Mouse (Mus musculus): ENCODE measurements around the gene Rflnb. TPM values are rescaled to one million over a fixed set of nuclear protein-coding genes. Genes with fewer than 3 reads are reported as not detected.

The Rflnb gene
- polyA plus RNA-seq, 1 experiment from 2014 or later, result 22.9 TPM

GRCm38 (mm10) chr11:76026527-76027138 is 949 bp downstream of the Rflnb start:
- H3K4me3 ChIP-seq (ENCODE audit: low read depth, low read length), result peak overlapping the region; percentile 65
- no peaks in the 10 kb centered on the region for H3K36me3 ChIP-seq (ENCODE audit: control insufficient read depth, insufficient read depth, low read length)
- H3K9me3 ChIP-seq (ENCODE audit: control insufficient read depth, low read length), result no peaks in the 10 kb centered on the region
- H3K4me2 ChIP-seq (ENCODE audit: low read depth), result peak overlapping the region; percentile 85
- 3% methylated on average over 14 of the region's 14 CpGs for WGBS
- H3K9ac ChIP-seq (ENCODE audit: low read length), result peak overlapping the region; percentile 76
- DNase-seq (ENCODE audit: low spot score) (no peak), ATAC-seq (ENCODE audit: insufficient read depth, low FRiP score, low TSS enrichment) (no peak; the same call in 1 of the 2 replicates)
- H3K4me1 ChIP-seq (ENCODE audit: control insufficient read depth, insufficient read depth, low read length), result peaks cover 4% of the 10 kb centered on the region; the same call in 1 of the 2 replicates
- H3K27me3 ChIP-seq (ENCODE audit: control insufficient read depth, insufficient read depth, low read length), result no peaks in the 10 kb centered on the region
- no peak overlapping the region for H3K27ac ChIP-seq (ENCODE audit: low read depth, low read length)

GRCm38 (mm10) chr11:76025080-76025583 is 2.5 kb downstream of the Rflnb start:
- DNase-seq (ENCODE audit: low spot score) (no peak), ATAC-seq (ENCODE audit: insufficient read depth, low FRiP score, low TSS enrichment) (no peak)
- 80% methylated on average over 7 of the region's 7 CpGs for WGBS
- H3K27me3 ChIP-seq (ENCODE audit: control insufficient read depth, insufficient read depth, low read length), result no peaks in the 10 kb centered on the region
- H3K27ac ChIP-seq (ENCODE audit: low read depth, low read length), result no peak overlapping the region
- H3K36me3 ChIP-seq (ENCODE audit: control insufficient read depth, insufficient read depth, low read length), result no peaks in the 10 kb centered on the region
- H3K9me3 ChIP-seq (ENCODE audit: control insufficient read depth, low read length), result no peaks in the 10 kb centered on the region
- no peak overlapping the region for H3K4me2 ChIP-seq (ENCODE audit: low read depth)
- H3K4me1 ChIP-seq (ENCODE audit: control insufficient read depth, insufficient read depth, low read length), result peaks cover 4% of the 10 kb centered on the region; the same call in 1 of the 2 replicates
- H3K4me3 ChIP-seq (ENCODE audit: low read depth, low read length), result no peak overlapping the region
- no peak overlapping the region for H3K9ac ChIP-seq (ENCODE audit: low read length)

DNA sequence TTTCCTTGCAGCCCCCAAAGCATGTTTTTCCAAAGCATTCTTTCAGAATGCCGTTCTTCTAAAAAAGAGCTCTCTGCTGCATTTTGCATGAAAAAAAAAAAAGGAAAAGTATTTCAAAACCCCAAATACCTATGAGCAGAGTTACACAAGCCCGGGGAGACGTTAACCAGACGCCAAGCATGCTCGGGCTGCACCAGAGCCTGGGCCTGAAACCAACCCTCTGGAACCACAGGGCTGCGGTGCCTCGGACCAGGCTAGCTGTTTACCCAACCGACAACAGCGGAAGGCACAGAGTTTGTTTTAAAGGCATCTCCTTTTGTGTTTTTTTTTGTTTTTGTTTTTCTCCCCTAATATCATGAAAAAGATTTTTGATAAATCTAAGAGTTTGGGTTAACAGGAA is 6.7 kb downstream of the Rflnb start:
- Histone ChIP-seq H3K4me1 (ENCODE audit: control insufficient read depth, insufficient read depth, low read length) (no peaks in the 10 kb centered on the region), H3K4me2 (ENCODE audit: low read depth) (no peak overlapping the region), H3K27ac (ENCODE audit: low read depth, low read length) (no peak overlapping the region), H3K36me3 (ENCODE audit: control insufficient read depth, insufficient read depth, low read length) (no peaks in the 10 kb centered on the region), H3K9ac (ENCODE audit: low read length) (no peak overlapping the region), H3K4me3 (ENCODE audit: low read depth, low read length) (no peak overlapping the region), H3K9me3 (ENCODE audit: control insufficient read depth, low read length) (no peaks in the 10 kb centered on the region), H3K27me3 (ENCODE audit: control insufficient read depth, insufficient read depth, low read length) (no peaks in the 10 kb centered on the region)
- ATAC-seq (ENCODE audit: insufficient read depth, low FRiP score, low TSS enrichment) (no peak), DNase-seq (ENCODE audit: low spot score) (no peak)
- WGBS, result 86% methylated on average over 9 of the region's 9 CpGs

DNA sequence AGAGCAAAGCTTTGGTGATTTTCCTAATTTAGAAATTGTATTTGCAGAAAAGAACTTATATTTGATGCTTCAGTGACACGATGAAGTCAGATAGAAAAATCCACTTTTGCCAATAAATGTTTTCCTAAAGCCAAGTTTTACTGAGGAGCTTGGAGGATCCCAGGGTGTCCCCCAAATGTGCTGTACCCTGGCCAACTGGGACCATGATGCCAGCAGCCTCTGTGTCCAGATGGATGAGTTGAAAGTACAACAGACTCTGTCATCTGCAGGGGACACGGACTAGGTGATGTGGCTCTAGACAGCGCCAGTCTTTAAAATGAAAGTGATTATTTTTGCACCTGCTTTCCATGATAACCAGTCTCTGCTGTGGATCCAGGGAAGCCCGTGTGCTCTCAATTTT is 7.7 kb downstream of the Rflnb start:
- Histone ChIP-seq H3K4me1 (ENCODE audit: control insufficient read depth, insufficient read depth, low read length) (no peaks in the 10 kb centered on the region), H3K27ac (ENCODE audit: low read depth, low read length) (no peak overlapping the region), H3K4me3 (ENCODE audit: low read depth, low read length) (no peak overlapping the region), H3K36me3 (ENCODE audit: control insufficient read depth, insufficient read depth, low read length) (no peaks in the 10 kb centered on the region), H3K27me3 (ENCODE audit: control insufficient read depth, insufficient read depth, low read length) (no peaks in the 10 kb centered on the region), H3K9ac (ENCODE audit: low read length) (no peak overlapping the region), H3K4me2 (ENCODE audit: low read depth) (no peak overlapping the region), H3K9me3 (ENCODE audit: control insufficient read depth, low read length) (no peaks in the 10 kb centered on the region)
- ATAC-seq (ENCODE audit: insufficient read depth, low FRiP score, low TSS enrichment), result no peak
- 88% methylated on average over 4 of the region's 4 CpGs for WGBS
- DNase-seq (ENCODE audit: low spot score), result no peak

DNA sequence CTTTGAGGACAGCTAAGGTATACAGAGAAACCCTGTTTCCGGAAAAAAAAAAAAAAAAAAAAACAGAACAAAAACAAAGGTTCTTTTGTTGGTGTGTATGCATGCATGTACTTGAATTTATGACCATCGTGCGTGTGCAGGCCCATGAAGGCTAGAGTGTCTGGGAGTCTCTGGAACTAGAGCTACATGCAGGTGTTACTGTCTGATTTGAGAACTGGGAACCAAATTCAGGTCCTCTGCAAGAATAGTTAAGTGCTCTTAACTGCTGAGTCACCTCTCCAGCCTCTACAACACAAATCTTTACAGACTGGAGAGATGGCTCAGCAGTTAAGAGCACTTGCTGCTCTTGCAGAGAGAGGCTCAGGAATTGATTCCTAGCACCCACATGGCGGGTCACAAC is 11.8 kb downstream of the Rflnb start:
- no peaks in the 10 kb centered on the region for H3K4me1 ChIP-seq (ENCODE audit: control insufficient read depth, insufficient read depth, low read length)
- ATAC-seq (ENCODE audit: insufficient read depth, low FRiP score, low TSS enrichment) (no peak), DNase-seq (ENCODE audit: low spot score) (no peak)
- H3K9ac ChIP-seq (ENCODE audit: low read length), result no peak overlapping the region
- H3K4me2 ChIP-seq (ENCODE audit: low read depth), result no peak overlapping the region
- H3K27ac ChIP-seq (ENCODE audit: low read depth, low read length), result no peak overlapping the region
- no peaks in the 10 kb centered on the region for H3K9me3 ChIP-seq (ENCODE audit: control insufficient read depth, low read length)
- no peaks in the 10 kb centered on the region for H3K27me3 ChIP-seq (ENCODE audit: control insufficient read depth, insufficient read depth, low read length)
- H3K4me3 ChIP-seq (ENCODE audit: low read depth, low read length), result no peak overlapping the region
- H3K36me3 ChIP-seq (ENCODE audit: control insufficient read depth, insufficient read depth, low read length), result no peaks in the 10 kb centered on the region
- 68% methylated on average over 4 of the region's 4 CpGs for WGBS

DNA sequence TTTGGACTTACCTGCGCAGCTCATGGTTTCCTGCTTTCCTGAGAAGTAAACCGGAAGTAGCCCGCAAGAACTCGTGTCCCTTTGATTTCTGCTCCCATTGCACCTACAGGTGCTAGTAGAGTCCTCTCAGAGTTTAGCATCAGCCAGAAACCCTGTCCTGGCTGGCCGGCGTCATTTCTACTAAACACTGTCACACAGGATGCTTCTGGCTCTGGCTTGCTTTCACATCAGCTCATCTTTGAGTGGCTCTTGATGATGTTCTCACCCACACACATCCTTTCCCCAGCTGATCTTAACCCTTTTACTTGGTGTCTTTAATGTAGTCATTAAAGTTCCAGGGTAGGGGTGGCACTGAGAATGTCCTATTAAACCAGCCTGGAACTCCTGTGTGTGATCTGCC is 12.3 kb downstream of the Rflnb start:
- H3K27ac ChIP-seq (ENCODE audit: low read depth, low read length), result no peak overlapping the region
- 90% methylated on average over 6 of the region's 6 CpGs for WGBS
- no peaks in the 10 kb centered on the region for H3K36me3 ChIP-seq (ENCODE audit: control insufficient read depth, insufficient read depth, low read length)
- DNase-seq (ENCODE audit: low spot score) (no peak), ATAC-seq (ENCODE audit: insufficient read depth, low FRiP score, low TSS enrichment) (no peak)
- no peak overlapping the region for H3K4me2 ChIP-seq (ENCODE audit: low read depth)
- H3K9ac ChIP-seq (ENCODE audit: low read length), result no peak overlapping the region
- H3K4me1 ChIP-seq (ENCODE audit: control insufficient read depth, insufficient read depth, low read length), result no peaks in the 10 kb centered on the region
- H3K27me3 ChIP-seq (ENCODE audit: control insufficient read depth, insufficient read depth, low read length), result no peaks in the 10 kb centered on the region
- no peaks in the 10 kb centered on the region for H3K9me3 ChIP-seq (ENCODE audit: control insufficient read depth, low read length)
- no peak overlapping the region for H3K4me3 ChIP-seq (ENCODE audit: low read depth, low read length)

DNA sequence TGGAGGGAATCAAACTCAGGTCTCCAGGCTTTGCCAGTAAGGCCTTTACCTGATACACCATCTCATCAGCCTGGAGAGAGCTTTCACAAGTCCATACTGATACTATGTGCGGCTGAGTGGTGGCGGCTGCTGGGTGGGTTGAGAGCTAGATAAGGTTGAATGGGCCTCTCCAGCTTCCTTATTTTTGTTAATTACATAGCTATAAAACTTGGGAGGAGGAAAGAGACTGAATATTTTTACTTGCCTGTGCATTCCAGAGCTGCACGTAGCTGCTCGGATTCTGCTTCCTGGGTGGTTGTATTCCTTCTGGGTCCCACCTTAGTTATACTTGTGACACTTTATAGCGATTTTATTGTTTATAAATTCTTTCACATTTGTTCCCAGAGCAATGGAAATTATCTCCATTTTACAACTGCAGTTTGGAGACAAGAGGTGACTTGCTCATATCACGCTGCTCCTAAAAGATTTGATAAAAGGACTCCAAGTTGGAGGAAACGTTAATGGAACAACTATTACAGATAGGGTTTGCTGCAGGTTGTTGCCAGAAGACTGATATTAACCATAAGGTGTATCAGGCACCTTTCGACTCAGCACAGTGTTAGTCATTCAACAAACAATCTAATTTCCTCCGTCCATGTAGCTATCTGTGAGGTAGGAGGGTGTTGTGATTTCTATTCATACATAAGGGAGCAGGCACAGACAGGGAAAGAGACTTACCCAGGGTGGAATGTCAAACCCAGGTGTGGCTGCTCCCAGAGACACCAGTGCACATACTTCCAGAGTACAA is 16.6 kb downstream of the Rflnb start:
- Histone ChIP-seq H3K9me3 (ENCODE audit: control insufficient read depth, low read length) (no peaks in the 10 kb centered on the region), H3K4me2 (ENCODE audit: low read depth) (no peak overlapping the region), H3K27me3 (ENCODE audit: control insufficient read depth, insufficient read depth, low read length) (no peaks in the 10 kb centered on the region), H3K36me3 (ENCODE audit: control insufficient read depth, insufficient read depth, low read length) (no peaks in the 10 kb centered on the region), H3K27ac (ENCODE audit: low read depth, low read length) (no peak overlapping the region), H3K9ac (ENCODE audit: low read length) (no peak overlapping the region), H3K4me3 (ENCODE audit: low read depth, low read length) (no peak overlapping the region), H3K4me1 (ENCODE audit: control insufficient read depth, insufficient read depth, low read length) (no peaks in the 10 kb centered on the region)
- 86% methylated on average over 9 of the region's 9 CpGs for WGBS
- DNase-seq (ENCODE audit: low spot score) (no peak), ATAC-seq (ENCODE audit: insufficient read depth, low FRiP score, low TSS enrichment) (no peak)

- ATAC-seq (ENCODE audit: insufficient read depth, low FRiP score, low TSS enrichment), result no peak
- no peaks in the 10 kb centered on the region for H3K4me1 ChIP-seq (ENCODE audit: control insufficient read depth, insufficient read depth, low read length)
- no peak overlapping the region for H3K4me2 ChIP-seq (ENCODE audit: low read depth)
- WGBS, result 90% methylated on average over 6 of the region's 6 CpGs
- no peaks in the 10 kb centered on the region for H3K27me3 ChIP-seq (ENCODE audit: control insufficient read depth, insufficient read depth, low read length)
- no peak overlapping the region for H3K4me3 ChIP-seq (ENCODE audit: low read depth, low read length)
- H3K36me3 ChIP-seq (ENCODE audit: control insufficient read depth, insufficient read depth, low read length), result no peaks in the 10 kb centered on the region
- no peak overlapping the region for H3K9ac ChIP-seq (ENCODE audit: low read length)
- DNase-seq (ENCODE audit: low spot score), result no peak
- H3K27ac ChIP-seq (ENCODE audit: low read depth, low read length), result no peak overlapping the region
- H3K9me3 ChIP-seq (ENCODE audit: control insufficient read depth, low read length), result no peaks in the 10 kb centered on the region
These were observed 18.5 kb downstream of the Rflnb start for GRCm38 (mm10) chr11:76009101-76009500.

DNA sequence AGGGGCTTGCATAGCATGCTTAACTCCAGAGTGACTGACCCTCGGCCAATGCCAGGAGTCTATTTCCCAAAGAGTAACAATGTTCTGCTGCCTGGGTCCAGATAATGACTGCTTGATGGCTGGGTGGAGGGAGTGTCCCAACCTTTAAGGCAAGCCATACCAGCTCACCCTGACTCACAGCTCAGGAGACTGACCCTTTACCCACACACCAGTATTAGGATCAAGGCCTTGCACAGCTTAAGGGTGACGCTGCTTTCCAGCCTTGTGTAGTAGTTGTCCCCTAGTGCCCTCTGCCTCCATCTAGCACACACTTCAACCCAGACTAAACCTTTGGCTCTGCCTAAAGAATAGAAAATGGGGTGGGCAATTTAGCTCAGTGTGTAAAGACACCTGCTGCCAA is 19.4 kb downstream of the Rflnb start:
- Histone ChIP-seq H3K9me3 (ENCODE audit: control insufficient read depth, low read length) (no peaks in the 10 kb centered on the region), H3K4me2 (ENCODE audit: low read depth) (no peak overlapping the region), H3K36me3 (ENCODE audit: control insufficient read depth, insufficient read depth, low read length) (no peaks in the 10 kb centered on the region), H3K27ac (ENCODE audit: low read depth, low read length) (no peak overlapping the region), H3K27me3 (ENCODE audit: control insufficient read depth, insufficient read depth, low read length) (no peaks in the 10 kb centered on the region), H3K4me3 (ENCODE audit: low read depth, low read length) (no peak overlapping the region), H3K9ac (ENCODE audit: low read length) (no peak overlapping the region), H3K4me1 (ENCODE audit: control insufficient read depth, insufficient read depth, low read length) (no peaks in the 10 kb centered on the region)
- no peak for ATAC-seq (ENCODE audit: insufficient read depth, low FRiP score, low TSS enrichment)
- DNase-seq (ENCODE audit: low spot score), result no peak
- 82% methylated on average over 2 of the region's 2 CpGs for WGBS
